Mouse (Mus musculus): ENCODE results near the gene Rusc2. TPM values are rescaled to one million over a fixed set of nuclear protein-coding genes. Genes with fewer than 3 reads are reported as not detected.

The Rusc2 gene
- polyA plus RNA-seq, 1 experiment from 2014 or later: 37.6 TPM

- no peaks in the 10 kb centered on the region for H3K36me3 ChIP-seq (replicated peaks)
- whole genome bisulfite sequencing: 93% methylated on average over 9 of the region's 9 CpGs
- H3K9ac ChIP-seq: no peak overlapping the region
- no peaks in the 10 kb centered on the region for H3K4me1 ChIP-seq
- H3K27ac ChIP-seq: no peak overlapping the region
- no peak overlapping the region for H3K4me3 ChIP-seq (replicated peaks)
- H3K9me3 ChIP-seq: no peaks in the 10 kb centered on the region
- no peaks in the 10 kb centered on the region for H3K27me3 ChIP-seq
- no peak for ATAC-seq (ENCODE audit: low FRiP score)
- H3K4me2 ChIP-seq: no peak overlapping the region
These were observed 14.0 kb upstream of the Rusc2 start for GRCm38 (mm10) chr4:43367787-43368186.

GRCm38 (mm10) chr4:43371406-43371805 is 10.4 kb upstream of the Rusc2 start:
- no peaks in the 10 kb centered on the region for H3K4me1 ChIP-seq
- H3K4me2 ChIP-seq: no peak overlapping the region

GRCm38 (mm10) chr4:43372155-43372554 is 9.6 kb upstream of the Rusc2 start:
- Histone ChIP-seq H3K4me1 (no peaks in the 10 kb centered on the region), H3K9ac (no peak overlapping the region), H3K4me2 (no peak overlapping the region), H3K36me3 (replicated peaks) (no peaks in the 10 kb centered on the region), H3K4me3 (replicated peaks) (no peak overlapping the region), H3K9me3 (no peaks in the 10 kb centered on the region), H3K27ac (no peak overlapping the region), H3K27me3 (no peaks in the 10 kb centered on the region)
- 69% methylated on average over 4 of the region's 4 CpGs for WGBS
- ATAC-seq (ENCODE audit: low FRiP score): no peak

More at GRCm38 (mm10) chr4:43371406-43371805, 10.4 kb upstream of the Rusc2 start:
- Histone ChIP-seq H3K27me3 (no peaks in the 10 kb centered on the region), H3K9ac (no peak overlapping the region), H3K4me3 (replicated peaks) (no peak overlapping the region), H3K36me3 (replicated peaks) (no peaks in the 10 kb centered on the region), H3K27ac (no peak overlapping the region), H3K9me3 (no peaks in the 10 kb centered on the region)
- 86% methylated on average over 10 of the region's 11 CpGs for WGBS
- no peak for ATAC-seq (ENCODE audit: low FRiP score)

- H3K4me3 ChIP-seq (replicated peaks): no peak overlapping the region
- no peaks in the 10 kb centered on the region for H3K4me1 ChIP-seq
- H3K27ac ChIP-seq: no peak overlapping the region
- no peak for ATAC-seq (ENCODE audit: low FRiP score)
- H3K36me3 ChIP-seq (replicated peaks): no peaks in the 10 kb centered on the region
- H3K9me3 ChIP-seq: no peaks in the 10 kb centered on the region
- no peak overlapping the region for H3K9ac ChIP-seq
- H3K27me3 ChIP-seq: no peaks in the 10 kb centered on the region
- 92% methylated on average over 4 of the region's 4 CpGs for WGBS
- no peak overlapping the region for H3K4me2 ChIP-seq
These were observed 7.5 kb upstream of the Rusc2 start for GRCm38 (mm10) chr4:43374266-43374665.

GRCm38 (mm10) chr4:43379601-43380000 is 2.2 kb upstream of the Rusc2 start:
- H3K4me1 ChIP-seq: peaks cover 18% of the 10 kb centered on the region
- H3K9ac ChIP-seq: no peak overlapping the region
- no peak overlapping the region for H3K27ac ChIP-seq
- WGBS: 86% methylated on average over 6 of the region's 6 CpGs
- no peak for ATAC-seq (ENCODE audit: low FRiP score)
- H3K36me3 ChIP-seq (replicated peaks): no peaks in the 10 kb centered on the region
- H3K27me3 ChIP-seq: peaks cover 12% of the 10 kb centered on the region
- no peak overlapping the region for H3K4me2 ChIP-seq
- H3K9me3 ChIP-seq: no peaks in the 10 kb centered on the region
- no peak overlapping the region for H3K4me3 ChIP-seq (replicated peaks)

- no peak overlapping the region for H3K27ac ChIP-seq
- peaks cover 18% of the 10 kb centered on the region for H3K4me1 ChIP-seq
- H3K9ac ChIP-seq: peak overlapping the region; percentile 66
- peak overlapping the region; percentile 67 for H3K4me2 ChIP-seq
- WGBS: 56% methylated on average over 10 of the region's 10 CpGs
- no peaks in the 10 kb centered on the region for H3K9me3 ChIP-seq
- H3K27me3 ChIP-seq: peaks cover 12% of the 10 kb centered on the region
- H3K36me3 ChIP-seq (replicated peaks): no peaks in the 10 kb centered on the region
- peak overlapping the region; percentile 59 for H3K4me3 ChIP-seq (replicated peaks)
- peak; percentile 5; the same call in 1 of the 2 replicates for ATAC-seq (ENCODE audit: low FRiP score)
These were observed 828 bp upstream of the Rusc2 start for GRCm38 (mm10) chr4:43380951-43381350.

- Histone ChIP-seq H3K9ac (peak overlapping the region; percentile 66), H3K36me3 (replicated peaks) (no peaks in the 10 kb centered on the region), H3K27me3 (peaks cover 12% of the 10 kb centered on the region), H3K4me1 (peaks cover 18% of the 10 kb centered on the region), H3K9me3 (no peaks in the 10 kb centered on the region), H3K4me2 (peak overlapping the region; percentile 67), H3K4me3 (replicated peaks) (peak overlapping the region; percentile 59), H3K27ac (peak overlapping the region; percentile 27)
- 6% methylated on average over 29 of the region's 33 CpGs for WGBS
- ATAC-seq (ENCODE audit: low FRiP score): peak; percentile 80; the same call in 1 of the 2 replicates
These were observed 609 bp downstream of the Rusc2 start for GRCm38 (mm10) chr4:43382155-43383020.

GRCm38 (mm10) chr4:43383246-43384082 is 1.7 kb downstream of the Rusc2 start:
- H3K4me1 ChIP-seq: peaks cover 18% of the 10 kb centered on the region
- H3K27me3 ChIP-seq: peaks cover 12% of the 10 kb centered on the region
- H3K9me3 ChIP-seq: no peaks in the 10 kb centered on the region
- no peaks in the 10 kb centered on the region for H3K36me3 ChIP-seq (replicated peaks)
- ATAC-seq (ENCODE audit: low FRiP score): no peak
- H3K4me3 ChIP-seq (replicated peaks): no peak overlapping the region
- no peak overlapping the region for H3K4me2 ChIP-seq
- 69% methylated on average over 11 of the region's 11 CpGs for WGBS
- H3K27ac ChIP-seq: no peak overlapping the region
- H3K9ac ChIP-seq: no peak overlapping the region

- peaks cover 18% of the 10 kb centered on the region for H3K4me1 ChIP-seq
- H3K27ac ChIP-seq: no peak overlapping the region
- peaks cover 12% of the 10 kb centered on the region for H3K27me3 ChIP-seq
- H3K4me2 ChIP-seq: no peak overlapping the region
- no peaks in the 10 kb centered on the region for H3K9me3 ChIP-seq
- no peak for ATAC-seq (ENCODE audit: low FRiP score)
- no peaks in the 10 kb centered on the region for H3K36me3 ChIP-seq (replicated peaks)
- WGBS: 88% methylated on average over 5 of the region's 5 CpGs
- no peak overlapping the region for H3K9ac ChIP-seq
- no peak overlapping the region for H3K4me3 ChIP-seq (replicated peaks)
These were observed 2.3 kb downstream of the Rusc2 start for GRCm38 (mm10) chr4:43384083-43384460.

- Histone ChIP-seq H3K27ac (no peak overlapping the region), H3K27me3 (peaks cover 12% of the 10 kb centered on the region), H3K4me1 (peaks cover 18% of the 10 kb centered on the region), H3K9me3 (no peaks in the 10 kb centered on the region), H3K4me2 (no peak overlapping the region), H3K36me3 (replicated peaks) (no peaks in the 10 kb centered on the region), H3K4me3 (replicated peaks) (no peak overlapping the region), H3K9ac (no peak overlapping the region)
- 93% methylated on average over 3 of the region's 3 CpGs for WGBS
- no peak for ATAC-seq (ENCODE audit: low FRiP score)
These were observed 2.8 kb downstream of the Rusc2 start for GRCm38 (mm10) chr4:43384541-43384940.

- Histone ChIP-seq H3K27me3 (no peaks in the 10 kb centered on the region), H3K4me1 (peaks cover 8% of the 10 kb centered on the region), H3K27ac (no peak overlapping the region), H3K4me3 (replicated peaks) (no peak overlapping the region), H3K9ac (no peak overlapping the region), H3K4me2 (no peak overlapping the region), H3K36me3 (replicated peaks) (no peaks in the 10 kb centered on the region), H3K9me3 (no peaks in the 10 kb centered on the region)
- no peak for ATAC-seq (ENCODE audit: low FRiP score)
These were observed 5.2 kb downstream of the Rusc2 start for GRCm38 (mm10) chr4:43386932-43387331.

- no peak overlapping the region for H3K9ac ChIP-seq
- no peaks in the 10 kb centered on the region for H3K36me3 ChIP-seq (replicated peaks)
- H3K4me1 ChIP-seq: no peaks in the 10 kb centered on the region; the same call in 1 of the 2 replicates
- 82% methylated on average over 2 of the region's 2 CpGs for WGBS
- ATAC-seq (ENCODE audit: low FRiP score): no peak
- no peak overlapping the region for H3K27ac ChIP-seq
- H3K9me3 ChIP-seq: no peaks in the 10 kb centered on the region
- no peaks in the 10 kb centered on the region for H3K27me3 ChIP-seq
- no peak overlapping the region for H3K4me2 ChIP-seq
- H3K4me3 ChIP-seq (replicated peaks): no peak overlapping the region
These were observed 7.6 kb downstream of the Rusc2 start for GRCm38 (mm10) chr4:43389390-43389789.

Measured in forebrain, embryonic 12.5 days (tissue).